Mouse (Mus musculus) neural tube, embryonic 13.5 days (tissue): ENCODE measurements around the gene Lamb3. TPM values are rescaled to one million over a fixed set of nuclear protein-coding genes. Genes with fewer than 3 reads are reported as not detected.

Source experiments
- ATAC-seq: fragments of 200-750 bp; cut with Nextera tagmentation; 2 replicates; pipeline ENCODE4 v1.8.0; 2017; ENCODE audit warnings: low read depth, mild to moderate bottlenecking, moderate TSS enrichment, moderate library complexity
- H3K27ac ChIP-seq: fragments of 300-500 bp; sonication (generic); replicated peaks from 2 replicates; pipeline ENCODE4 v1.5.1; 2015; ENCODE audit warnings: moderate library complexity, mild to moderate bottlenecking, inconsistent platforms
- H3K27me3 ChIP-seq: fragments of 300-500 bp; sonication (generic); 2 replicates; pipeline ENCODE4 v1.6.1; 2015; ENCODE audit warnings: mild to moderate bottlenecking, inconsistent platforms
- H3K36me3 ChIP-seq: fragments of 300-500 bp; sonication (generic); 2 replicates; pipeline ENCODE4 v1.6.1; 2015; ENCODE audit warnings: mild to moderate bottlenecking, inconsistent platforms
- H3K4me1 ChIP-seq: fragments of 300-500 bp; sonication (generic); replicated peaks from 2 replicates; pipeline ENCODE4 v1.6.1; 2015; ENCODE audit warnings: inconsistent platforms
- H3K4me2 ChIP-seq: fragments of 300-500 bp; sonication (generic); 2 replicates; pipeline ENCODE4 v1.6.1; 2015; ENCODE audit warnings: inconsistent platforms, mild to moderate bottlenecking, moderate library complexity
- H3K4me3 ChIP-seq: fragments of 300-500 bp; sonication (generic); 2 replicates; pipeline ENCODE4 v1.5.1; 2015; ENCODE audit warnings: mild to moderate bottlenecking, inconsistent platforms
- H3K9ac ChIP-seq: fragments of 300-500 bp; sonication (generic); 2 replicates; pipeline ENCODE4 v1.6.1; 2015; ENCODE audit warnings: moderate library complexity, mild to moderate bottlenecking, inconsistent platforms
- H3K9me3 ChIP-seq: fragments of 300-500 bp; sonication (generic); 2 replicates; pipeline ENCODE4 v1.6.1; 2016; ENCODE audit warnings: inconsistent platforms
- WGBS: fragments of 180-500 bp; shearing (Covaris S2); methylation state at CpG from one replicate; pipeline ENCODE4 v1.1.7; 2015; 5-methylcytosine and 5-hydroxymethylcytosine counted together
- polyA plus RNA-seq: library from polyadenylated mRNA; unstranded; fragments of >200 nt; fragmentation: Nextera tagmentation; extraction: Ambion mirVana; gene quantifications from 2 replicates; pipeline ENCODE4 v1.2.1, GENCODE M21; 2015

The Lamb3 gene
- polyA plus RNA-seq, 1 experiment from 2014 or later, result 0.74 TPM

GRCm38 (mm10) chr1:193208178-193208577 lies 679 bp downstream of the Lamb3 start:
- 42% methylated on average over 2 of the region's 2 CpGs for WGBS
- Histone ChIP-seq H3K4me3 (no peak overlapping the region), H3K36me3 (no peaks in the 10 kb centered on the region), H3K27me3 (no peaks in the 10 kb centered on the region), H3K4me1 (no peaks in the 10 kb centered on the region), H3K9ac (no peak overlapping the region), H3K9me3 (no peaks in the 10 kb centered on the region), H3K4me2 (no peak overlapping the region), H3K27ac (no peak overlapping the region)
- ATAC-seq, result no peak

- no peaks in the 10 kb centered on the region for H3K9me3 ChIP-seq
- H3K27ac ChIP-seq, result no peak overlapping the region
- H3K36me3 ChIP-seq, result no peaks in the 10 kb centered on the region
- H3K4me3 ChIP-seq, result no peak overlapping the region
- no peaks in the 10 kb centered on the region for H3K27me3 ChIP-seq
- no peaks in the 10 kb centered on the region for H3K4me1 ChIP-seq
- ATAC-seq, result no peak
- WGBS, result 77% methylated on average over 5 of the region's 5 CpGs
- H3K9ac ChIP-seq, result no peak overlapping the region
- H3K4me2 ChIP-seq, result no peak overlapping the region
Observed at GRCm38 (mm10) chr1:193211371-193211770, 3.9 kb downstream of the Lamb3 start.

DNA sequence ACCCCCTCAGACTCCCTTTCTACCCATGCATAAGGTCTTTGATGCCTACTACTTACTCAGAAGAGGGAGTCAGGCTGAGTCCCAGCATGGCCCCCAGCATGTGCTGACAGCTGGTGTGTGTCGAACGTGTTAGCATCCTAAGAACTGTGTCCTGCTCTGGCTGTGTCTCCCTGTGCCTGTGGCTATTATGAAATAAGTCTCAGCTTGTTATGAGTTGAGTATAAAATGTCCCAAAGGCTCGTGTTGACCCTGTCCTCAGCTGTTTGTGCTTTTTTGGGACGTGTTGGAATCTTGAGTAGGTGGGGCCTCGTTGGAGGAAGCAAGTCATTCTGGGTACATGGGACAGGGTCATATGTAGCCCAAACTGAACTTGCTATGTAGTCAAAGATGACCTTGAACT lies 6.6 kb downstream of the Lamb3 start:
- no peak overlapping the region for H3K4me3 ChIP-seq
- no peaks in the 10 kb centered on the region for H3K36me3 ChIP-seq
- no peaks in the 10 kb centered on the region for H3K4me1 ChIP-seq
- H3K27ac ChIP-seq, result no peak overlapping the region
- ATAC-seq, result no peak
- 88% methylated on average over 5 of the region's 5 CpGs for WGBS
- H3K9me3 ChIP-seq, result 0 out of 2 replicates have a peak, but pooled peaks cover 5% of the 10 kb centered on the region
- no peak overlapping the region for H3K4me2 ChIP-seq
- no peak overlapping the region for H3K9ac ChIP-seq
- H3K27me3 ChIP-seq, result no peaks in the 10 kb centered on the region

DNA sequence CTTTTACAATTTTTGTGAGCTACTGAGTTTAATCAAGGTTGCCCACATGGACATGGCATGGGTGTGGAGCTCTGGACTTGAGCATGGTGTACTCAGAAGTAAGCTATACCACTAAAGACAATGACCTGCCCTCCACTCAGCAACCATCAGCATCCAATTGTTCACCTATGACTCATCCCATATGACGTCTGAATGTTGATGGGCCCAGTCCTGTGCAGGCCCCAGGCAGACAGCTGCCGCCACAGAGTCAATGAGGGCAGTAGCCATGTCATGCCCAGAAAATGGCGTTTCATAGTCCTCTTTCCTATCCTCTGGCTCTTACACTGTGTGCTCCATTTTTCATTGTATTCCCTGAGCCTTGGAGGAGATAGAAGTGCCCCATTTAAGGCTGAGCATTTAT lies 8.5 kb downstream of the Lamb3 start:
- Histone ChIP-seq H3K9ac (no peak overlapping the region), H3K4me1 (no peaks in the 10 kb centered on the region), H3K36me3 (no peaks in the 10 kb centered on the region), H3K4me2 (no peak overlapping the region), H3K4me3 (no peak overlapping the region), H3K27ac (no peak overlapping the region), H3K27me3 (no peaks in the 10 kb centered on the region), H3K9me3 (0 out of 2 replicates have a peak, but pooled peaks cover 5% of the 10 kb centered on the region)
- ATAC-seq, result no peak
- WGBS, result 77% methylated on average over 3 of the region's 3 CpGs

DNA sequence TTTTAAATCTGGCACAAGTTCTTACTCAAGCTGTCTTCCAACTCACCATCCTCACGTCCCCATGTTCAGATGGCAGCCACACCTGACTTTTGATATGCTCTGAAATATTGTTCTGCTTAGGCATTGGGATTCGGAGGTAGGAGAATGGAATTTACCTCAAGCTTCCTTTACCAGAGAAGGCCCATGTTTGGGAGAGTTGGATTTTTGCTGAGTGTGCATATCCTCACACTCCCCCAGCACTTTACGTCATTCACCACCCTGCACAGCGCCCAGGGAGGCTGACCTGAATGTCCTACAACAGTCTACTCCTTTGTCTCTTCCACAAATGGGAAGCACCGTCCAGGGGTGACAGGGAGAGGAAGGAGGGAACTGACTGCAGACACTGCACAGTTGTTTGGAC lies 12.9 kb downstream of the Lamb3 start:
- no peak overlapping the region for H3K4me2 ChIP-seq
- H3K4me3 ChIP-seq, result no peak overlapping the region
- no peaks in the 10 kb centered on the region for H3K4me1 ChIP-seq
- no peaks in the 10 kb centered on the region for H3K36me3 ChIP-seq
- no peak overlapping the region for H3K27ac ChIP-seq
- WGBS, result 72% methylated on average over 5 of the region's 5 CpGs
- H3K9ac ChIP-seq, result no peak overlapping the region
- H3K9me3 ChIP-seq, result 0 out of 2 replicates have a peak, but pooled peaks cover 5% of the 10 kb centered on the region
- no peaks in the 10 kb centered on the region for H3K27me3 ChIP-seq
- ATAC-seq, result no peak

DNA sequence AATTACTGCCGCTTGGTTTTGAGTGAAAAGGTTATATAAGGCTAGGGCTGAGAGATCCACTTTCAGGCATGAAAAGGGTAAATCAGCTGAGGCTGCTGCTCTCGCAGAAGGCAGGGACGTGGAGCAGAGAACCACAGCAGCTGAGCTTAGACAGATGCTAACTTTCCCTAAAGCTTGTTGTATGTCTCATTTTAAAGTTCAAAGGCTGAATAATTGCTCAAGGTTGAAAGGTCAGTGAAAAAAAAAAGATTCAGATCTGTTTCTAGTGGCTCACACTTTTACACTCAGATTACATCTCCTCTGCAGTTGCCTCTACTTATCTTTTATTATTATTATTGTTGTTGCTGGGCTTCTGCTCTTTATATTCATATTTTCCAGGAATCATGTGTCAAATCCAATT lies 18.0 kb downstream of the Lamb3 start:
- H3K27me3 ChIP-seq, result no peaks in the 10 kb centered on the region
- 18% methylated on average over 3 of the region's 3 CpGs for WGBS
- no peak overlapping the region for H3K27ac ChIP-seq
- ATAC-seq, result no peak
- H3K9me3 ChIP-seq, result no peaks in the 10 kb centered on the region
- no peak overlapping the region for H3K4me2 ChIP-seq
- H3K9ac ChIP-seq, result no peak overlapping the region
- no peak overlapping the region for H3K4me3 ChIP-seq
- no peaks in the 10 kb centered on the region for H3K36me3 ChIP-seq
- no peaks in the 10 kb centered on the region for H3K4me1 ChIP-seq

- H3K9me3 ChIP-seq, result no peaks in the 10 kb centered on the region
- H3K4me2 ChIP-seq, result no peak overlapping the region
- H3K27me3 ChIP-seq, result no peaks in the 10 kb centered on the region
- 93% methylated on average over 4 of the region's 4 CpGs for WGBS
- no peak overlapping the region for H3K27ac ChIP-seq
- no peaks in the 10 kb centered on the region for H3K36me3 ChIP-seq
- H3K9ac ChIP-seq, result no peak overlapping the region
- H3K4me1 ChIP-seq, result no peaks in the 10 kb centered on the region
- no peak overlapping the region for H3K4me3 ChIP-seq
- no peak for ATAC-seq
Observed at GRCm38 (mm10) chr1:193226114-193226513, 18.6 kb downstream of the Lamb3 start.

DNA sequence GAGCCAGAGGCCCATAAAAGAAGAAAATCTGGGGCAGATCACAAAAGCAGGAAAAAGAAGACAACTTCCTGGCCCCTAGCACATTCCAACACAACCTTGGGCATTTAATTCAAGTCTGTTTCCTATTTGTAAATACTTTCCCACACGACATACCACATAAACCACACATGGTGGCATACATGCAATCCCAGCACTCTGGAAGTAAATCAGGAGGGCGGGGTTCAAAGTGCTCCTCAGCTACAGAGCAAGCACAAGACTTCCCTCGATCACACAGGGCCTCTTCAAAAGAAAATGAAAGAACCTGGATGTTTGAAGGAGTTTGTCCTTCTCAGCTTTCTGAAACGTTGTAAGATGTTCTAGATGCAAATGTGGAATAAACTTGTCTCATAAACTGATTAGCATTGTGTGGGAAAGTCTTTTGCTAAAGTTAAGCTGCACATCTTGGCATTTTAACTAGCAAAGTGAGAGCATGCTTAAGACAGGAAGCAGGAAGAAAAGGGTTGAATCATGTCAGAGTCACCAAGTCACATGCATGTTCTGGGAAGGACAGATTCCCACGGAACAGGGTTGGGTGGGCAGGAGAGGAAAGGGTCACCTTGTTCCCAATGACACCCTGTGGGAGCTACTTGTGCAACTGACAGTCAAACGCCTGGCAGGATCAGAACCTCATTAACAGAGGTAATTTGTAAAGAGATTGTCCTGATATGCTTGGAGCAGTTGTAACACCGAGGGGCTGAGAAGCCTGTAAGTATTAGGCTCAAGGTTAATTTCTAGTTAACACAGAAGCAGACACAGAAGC lies 19.4 kb downstream of the Lamb3 start:
- Histone ChIP-seq H3K9ac (no peak overlapping the region), H3K4me2 (no peak overlapping the region), H3K36me3 (no peaks in the 10 kb centered on the region), H3K4me1 (no peaks in the 10 kb centered on the region), H3K27me3 (no peaks in the 10 kb centered on the region), H3K9me3 (no peaks in the 10 kb centered on the region), H3K27ac (no peak overlapping the region), H3K4me3 (no peak overlapping the region)
- ATAC-seq, result no peak
- WGBS, result 60% methylated on average over 7 of the region's 7 CpGs

DNA sequence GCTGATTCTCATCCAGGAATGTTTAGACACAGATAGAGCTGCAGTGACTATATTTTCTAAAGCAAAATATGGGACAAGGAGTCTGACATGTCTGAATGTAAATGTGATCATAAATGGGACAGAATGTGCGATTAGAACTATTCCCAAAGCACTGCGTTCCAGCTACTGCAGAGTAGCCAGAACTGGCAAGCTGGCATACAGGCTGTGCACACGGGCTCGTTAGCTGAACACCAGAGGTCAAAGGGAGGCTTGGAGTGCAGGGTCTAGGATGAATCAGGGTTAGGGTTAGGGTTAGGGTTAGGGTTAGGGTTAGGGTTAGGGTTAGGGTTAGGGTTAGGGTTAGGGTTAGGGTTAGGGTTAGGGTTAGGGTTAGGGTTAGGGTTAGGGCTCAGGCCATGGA lies 20.0 kb downstream of the Lamb3 start:
- H3K36me3 ChIP-seq, result no peaks in the 10 kb centered on the region
- no peaks in the 10 kb centered on the region for H3K9me3 ChIP-seq
- no peak overlapping the region for H3K27ac ChIP-seq
- no peak for ATAC-seq
- no peak overlapping the region for H3K4me2 ChIP-seq
- no peaks in the 10 kb centered on the region for H3K4me1 ChIP-seq
- no peak overlapping the region for H3K4me3 ChIP-seq
- 82% methylated on average over 4 of the region's 4 CpGs for WGBS
- no peak overlapping the region for H3K9ac ChIP-seq
- no peaks in the 10 kb centered on the region for H3K27me3 ChIP-seq

GRCm38 (mm10) chr1:193229570-193229969 lies 22.1 kb downstream of the Lamb3 start:
- no peak for ATAC-seq
- H3K4me1 ChIP-seq, result no peaks in the 10 kb centered on the region
- 92% methylated on average over 5 of the region's 5 CpGs for WGBS
- no peaks in the 10 kb centered on the region for H3K27me3 ChIP-seq
- H3K9ac ChIP-seq, result no peak overlapping the region
- no peak overlapping the region for H3K4me2 ChIP-seq
- no peak overlapping the region for H3K4me3 ChIP-seq
- H3K36me3 ChIP-seq, result no peaks in the 10 kb centered on the region
- no peak overlapping the region for H3K27ac ChIP-seq
- no peaks in the 10 kb centered on the region for H3K9me3 ChIP-seq

DNA sequence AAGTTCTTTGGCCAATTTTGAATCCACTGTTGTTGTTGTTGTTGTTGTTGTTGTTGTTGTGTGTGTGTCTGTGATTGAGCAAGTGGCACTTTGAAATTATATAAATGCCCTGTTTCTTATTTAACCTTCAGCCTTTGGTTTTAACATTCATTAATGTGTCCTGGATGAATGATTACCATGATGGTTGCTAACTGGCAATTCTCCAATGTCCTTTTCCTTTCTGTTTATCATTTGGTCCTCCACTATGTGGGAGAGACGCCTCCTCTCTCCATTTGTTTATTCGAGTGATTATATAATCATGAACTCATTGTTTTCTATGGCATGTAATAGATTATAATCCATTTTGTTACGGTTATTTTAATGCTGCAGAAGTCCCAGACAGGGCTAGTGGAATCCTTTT lies 23.0 kb downstream of the Lamb3 start:
- Histone ChIP-seq H3K4me1 (no peaks in the 10 kb centered on the region), H3K27ac (no peak overlapping the region), H3K4me3 (no peak overlapping the region), H3K36me3 (no peaks in the 10 kb centered on the region), H3K4me2 (no peak overlapping the region), H3K27me3 (no peaks in the 10 kb centered on the region), H3K9ac (no peak overlapping the region), H3K9me3 (no peaks in the 10 kb centered on the region)
- 82% methylated on average over 3 of the region's 3 CpGs for WGBS
- ATAC-seq, result no peak

GRCm38 (mm10) chr1:193230935-193231334 lies 23.4 kb downstream of the Lamb3 start:
- Histone ChIP-seq H3K27ac (no peak overlapping the region), H3K9ac (no peak overlapping the region), H3K9me3 (no peaks in the 10 kb centered on the region), H3K4me2 (no peak overlapping the region), H3K4me1 (no peaks in the 10 kb centered on the region), H3K4me3 (no peak overlapping the region), H3K27me3 (no peaks in the 10 kb centered on the region), H3K36me3 (no peaks in the 10 kb centered on the region)
- WGBS, result 76% methylated on average over 5 of the region's 5 CpGs
- ATAC-seq, result no peak

DNA sequence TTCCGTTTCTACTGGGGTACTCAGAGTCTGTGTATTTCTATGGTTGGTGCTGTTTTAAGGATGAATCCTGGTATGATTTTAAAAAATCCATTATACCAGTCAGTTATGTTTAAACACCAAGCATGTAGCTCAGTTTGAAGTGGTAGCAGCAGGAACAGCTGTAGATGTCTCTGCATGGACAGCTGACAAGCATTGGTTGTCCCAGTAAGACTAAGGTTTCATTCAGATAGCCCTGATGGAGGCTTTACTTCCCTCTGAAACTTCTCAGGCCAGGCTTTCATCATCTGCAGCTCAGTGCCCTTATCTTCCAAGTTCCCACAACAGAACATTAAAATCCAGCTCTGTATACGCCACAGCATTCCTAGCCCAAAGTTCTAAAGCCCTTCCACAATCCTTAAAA lies 25.2 kb downstream of the Lamb3 start:
- Histone ChIP-seq H3K9me3 (no peaks in the 10 kb centered on the region), H3K36me3 (no peaks in the 10 kb centered on the region), H3K27ac (no peak overlapping the region), H3K4me2 (no peak overlapping the region), H3K4me3 (no peak overlapping the region), H3K27me3 (no peaks in the 10 kb centered on the region), H3K9ac (no peak overlapping the region), H3K4me1 (no peaks in the 10 kb centered on the region)
- no peak for ATAC-seq
- WGBS, result 90% methylated on average over 2 of the region's 2 CpGs
